Mouse (Mus musculus): Measurements from ENCODE around the gene Sgcg. TPM values are rescaled to one million over a fixed set of nuclear protein-coding genes. Genes with fewer than 3 reads are reported as not detected.

Gene Sgcg
- polyA plus RNA-seq (2014; fragmentation: Nextera tagmentation; extraction: Ambion mirVana), result 1.4 and 1.7 TPM in 2 replicates

- WGBS, result 47% methylated on average over 11 of the region's 11 CpGs
- H3K27me3 ChIP-seq (ENCODE audit: control insufficient read depth, insufficient read depth, low read length), result no peaks in the 10 kb centered on the region
Measured at GRCm38 (mm10) chr14:61258352-61258751, at the start of gene Sgcg. Gene Sgcg, minus strand, starts transcription at chr14:61258490.

GRCm38 (mm10) chr14:61303969-61304609 is 45.8 kb upstream of the Sgcg start:
- DNase-seq (ENCODE audit: low spot score) (no peak), ATAC-seq (ENCODE audit: insufficient number of reproducible peaks, low FRiP score, low TSS enrichment, low read depth) (no peak)
- Histone ChIP-seq H3K36me3 (ENCODE audit: control insufficient read depth, insufficient read depth, low read length) (no peaks in the 10 kb centered on the region), H3K9ac (ENCODE audit: low read length) (no peak overlapping the region), H3K4me1 (ENCODE audit: control insufficient read depth, insufficient read depth, low read length) (no peaks in the 10 kb centered on the region), H3K27ac (replicated peaks; ENCODE audit: low read depth, low read length) (no peak overlapping the region), H3K4me3 (ENCODE audit: low read depth, low read length) (no peak overlapping the region), H3K4me2 (ENCODE audit: low read depth, severe bottlenecking) (no peak overlapping the region), H3K9me3 (ENCODE audit: control insufficient read depth, low read length) (no peaks in the 10 kb centered on the region), H3K27me3 (ENCODE audit: control insufficient read depth, insufficient read depth, low read length) (no peaks in the 10 kb centered on the region)
- 77% methylated on average over 4 of the region's 4 CpGs for WGBS

More at GRCm38 (mm10) chr14:61258352-61258751, at the start of gene Sgcg:
- Histone ChIP-seq H3K4me3 (ENCODE audit: low read depth, low read length) (no peak within 1 kb of the TSS), H3K27ac (replicated peaks; ENCODE audit: low read depth, low read length) (no peak within 1 kb of the TSS; the same call in 1 of the 2 replicates), H3K4me1 (ENCODE audit: control insufficient read depth, insufficient read depth, low read length) (no peaks in the 10 kb centered on the region), H3K9me3 (ENCODE audit: control insufficient read depth, low read length) (no peaks in the 10 kb centered on the region), H3K36me3 (ENCODE audit: control insufficient read depth, insufficient read depth, low read length) (no peaks in the 10 kb centered on the region), H3K9ac (ENCODE audit: low read length) (no peak within 1 kb of the TSS), H3K4me2 (ENCODE audit: low read depth, severe bottlenecking) (no peak within 1 kb of the TSS)
- ATAC-seq (ENCODE audit: insufficient number of reproducible peaks, low FRiP score, low TSS enrichment, low read depth) (no peak), DNase-seq (ENCODE audit: low spot score) (peak; percentile 31)

- H3K4me1 ChIP-seq (ENCODE audit: control insufficient read depth, insufficient read depth, low read length), result no peaks in the 10 kb centered on the region
- no peak overlapping the region for H3K4me3 ChIP-seq (ENCODE audit: low read depth, low read length)
- H3K9me3 ChIP-seq (ENCODE audit: control insufficient read depth, low read length), result no peaks in the 10 kb centered on the region
- no peak overlapping the region for H3K9ac ChIP-seq (ENCODE audit: low read length)
- DNase-seq (ENCODE audit: low spot score) (no peak), ATAC-seq (ENCODE audit: insufficient number of reproducible peaks, low FRiP score, low TSS enrichment, low read depth) (no peak)
- H3K27ac ChIP-seq (replicated peaks; ENCODE audit: low read depth, low read length), result no peak overlapping the region
- WGBS, result 85% methylated on average over 2 of the region's 2 CpGs
- H3K4me2 ChIP-seq (ENCODE audit: low read depth, severe bottlenecking), result no peak overlapping the region
- H3K27me3 ChIP-seq (ENCODE audit: control insufficient read depth, insufficient read depth, low read length), result no peaks in the 10 kb centered on the region
- H3K36me3 ChIP-seq (ENCODE audit: control insufficient read depth, insufficient read depth, low read length), result no peaks in the 10 kb centered on the region
Measured at GRCm38 (mm10) chr14:61302428-61302827, 44.1 kb upstream of the Sgcg start.

- ATAC-seq (ENCODE audit: insufficient number of reproducible peaks, low FRiP score, low TSS enrichment, low read depth), result no peak
- WGBS, result 57% methylated on average over 2 of the region's 2 CpGs
- no peaks in the 10 kb centered on the region for H3K9me3 ChIP-seq (ENCODE audit: control insufficient read depth, low read length)
Measured at GRCm38 (mm10) chr14:61301323-61301722, 43.0 kb upstream of the Sgcg start.

GRCm38 (mm10) chr14:61299810-61300209 is 41.5 kb upstream of the Sgcg start:
- no peaks in the 10 kb centered on the region for H3K27me3 ChIP-seq (ENCODE audit: control insufficient read depth, insufficient read depth, low read length)
- ATAC-seq (ENCODE audit: insufficient number of reproducible peaks, low FRiP score, low TSS enrichment, low read depth) (no peak), DNase-seq (ENCODE audit: low spot score) (no peak)
- no peak overlapping the region for H3K27ac ChIP-seq (replicated peaks; ENCODE audit: low read depth, low read length)
- WGBS, result 84% methylated on average over 6 of the region's 6 CpGs
- no peak overlapping the region for H3K4me2 ChIP-seq (ENCODE audit: low read depth, severe bottlenecking)
- no peak overlapping the region for H3K4me3 ChIP-seq (ENCODE audit: low read depth, low read length)
- H3K4me1 ChIP-seq (ENCODE audit: control insufficient read depth, insufficient read depth, low read length), result no peaks in the 10 kb centered on the region
- no peak overlapping the region for H3K9ac ChIP-seq (ENCODE audit: low read length)
- H3K9me3 ChIP-seq (ENCODE audit: control insufficient read depth, low read length), result no peaks in the 10 kb centered on the region
- H3K36me3 ChIP-seq (ENCODE audit: control insufficient read depth, insufficient read depth, low read length), result no peaks in the 10 kb centered on the region

More at GRCm38 (mm10) chr14:61301323-61301722, 43.0 kb upstream of the Sgcg start:
- Histone ChIP-seq H3K36me3 (ENCODE audit: control insufficient read depth, insufficient read depth, low read length) (no peaks in the 10 kb centered on the region), H3K27ac (replicated peaks; ENCODE audit: low read depth, low read length) (no peak overlapping the region), H3K4me2 (ENCODE audit: low read depth, severe bottlenecking) (no peak overlapping the region), H3K9ac (ENCODE audit: low read length) (no peak overlapping the region), H3K27me3 (ENCODE audit: control insufficient read depth, insufficient read depth, low read length) (no peaks in the 10 kb centered on the region), H3K4me1 (ENCODE audit: control insufficient read depth, insufficient read depth, low read length) (no peaks in the 10 kb centered on the region), H3K4me3 (ENCODE audit: low read depth, low read length) (no peak overlapping the region)
- DNase-seq (ENCODE audit: low spot score), result no peak

GRCm38 (mm10) chr14:61294738-61295079 is 36.4 kb upstream of the Sgcg start:
- H3K27ac ChIP-seq (replicated peaks; ENCODE audit: low read depth, low read length), result no peak overlapping the region
- WGBS, result 17% methylated on average over 6 of the region's 6 CpGs
- no peaks in the 10 kb centered on the region for H3K4me1 ChIP-seq (ENCODE audit: control insufficient read depth, insufficient read depth, low read length)
- ATAC-seq (ENCODE audit: insufficient number of reproducible peaks, low FRiP score, low TSS enrichment, low read depth) (no peak), DNase-seq (ENCODE audit: low spot score) (peak; percentile 80)
- H3K4me2 ChIP-seq (ENCODE audit: low read depth, severe bottlenecking), result no peak overlapping the region
- no peaks in the 10 kb centered on the region for H3K27me3 ChIP-seq (ENCODE audit: control insufficient read depth, insufficient read depth, low read length)
- H3K36me3 ChIP-seq (ENCODE audit: control insufficient read depth, insufficient read depth, low read length), result no peaks in the 10 kb centered on the region
- no peak overlapping the region for H3K9ac ChIP-seq (ENCODE audit: low read length)
- no peaks in the 10 kb centered on the region for H3K9me3 ChIP-seq (ENCODE audit: control insufficient read depth, low read length)
- H3K4me3 ChIP-seq (ENCODE audit: low read depth, low read length), result no peak overlapping the region

- Histone ChIP-seq H3K9me3 (ENCODE audit: control insufficient read depth, low read length) (no peaks in the 10 kb centered on the region), H3K4me1 (ENCODE audit: control insufficient read depth, insufficient read depth, low read length) (no peaks in the 10 kb centered on the region), H3K36me3 (ENCODE audit: control insufficient read depth, insufficient read depth, low read length) (no peaks in the 10 kb centered on the region), H3K9ac (ENCODE audit: low read length) (no peak overlapping the region), H3K27ac (replicated peaks; ENCODE audit: low read depth, low read length) (no peak overlapping the region), H3K4me3 (ENCODE audit: low read depth, low read length) (no peak overlapping the region), H3K4me2 (ENCODE audit: low read depth, severe bottlenecking) (no peak overlapping the region), H3K27me3 (ENCODE audit: control insufficient read depth, insufficient read depth, low read length) (no peaks in the 10 kb centered on the region)
- no peak for ATAC-seq (ENCODE audit: insufficient number of reproducible peaks, low FRiP score, low TSS enrichment, low read depth)
- DNase-seq (ENCODE audit: low spot score), result peak; percentile 61
- WGBS, result 45% methylated on average over 16 of the region's 16 CpGs
Measured at GRCm38 (mm10) chr14:61293884-61294737, 35.8 kb upstream of the Sgcg start.

- Histone ChIP-seq H3K27ac (replicated peaks; ENCODE audit: low read depth, low read length) (no peak overlapping the region), H3K27me3 (ENCODE audit: control insufficient read depth, insufficient read depth, low read length) (no peaks in the 10 kb centered on the region), H3K9ac (ENCODE audit: low read length) (no peak overlapping the region), H3K36me3 (ENCODE audit: control insufficient read depth, insufficient read depth, low read length) (no peaks in the 10 kb centered on the region), H3K9me3 (ENCODE audit: control insufficient read depth, low read length) (no peaks in the 10 kb centered on the region), H3K4me1 (ENCODE audit: control insufficient read depth, insufficient read depth, low read length) (no peaks in the 10 kb centered on the region), H3K4me2 (ENCODE audit: low read depth, severe bottlenecking) (no peak overlapping the region), H3K4me3 (ENCODE audit: low read depth, low read length) (no peak overlapping the region)
- no peak for ATAC-seq (ENCODE audit: insufficient number of reproducible peaks, low FRiP score, low TSS enrichment, low read depth)
- WGBS, result 84% methylated on average over 3 of the region's 3 CpGs
- DNase-seq (ENCODE audit: low spot score), result no peak
Measured at GRCm38 (mm10) chr14:61290664-61291063, 32.4 kb upstream of the Sgcg start.

All from limb, embryonic 11.5 days (tissue).